ENCODE assay signal across 13 mouse cellular contexts in the genomic region with DNA sequence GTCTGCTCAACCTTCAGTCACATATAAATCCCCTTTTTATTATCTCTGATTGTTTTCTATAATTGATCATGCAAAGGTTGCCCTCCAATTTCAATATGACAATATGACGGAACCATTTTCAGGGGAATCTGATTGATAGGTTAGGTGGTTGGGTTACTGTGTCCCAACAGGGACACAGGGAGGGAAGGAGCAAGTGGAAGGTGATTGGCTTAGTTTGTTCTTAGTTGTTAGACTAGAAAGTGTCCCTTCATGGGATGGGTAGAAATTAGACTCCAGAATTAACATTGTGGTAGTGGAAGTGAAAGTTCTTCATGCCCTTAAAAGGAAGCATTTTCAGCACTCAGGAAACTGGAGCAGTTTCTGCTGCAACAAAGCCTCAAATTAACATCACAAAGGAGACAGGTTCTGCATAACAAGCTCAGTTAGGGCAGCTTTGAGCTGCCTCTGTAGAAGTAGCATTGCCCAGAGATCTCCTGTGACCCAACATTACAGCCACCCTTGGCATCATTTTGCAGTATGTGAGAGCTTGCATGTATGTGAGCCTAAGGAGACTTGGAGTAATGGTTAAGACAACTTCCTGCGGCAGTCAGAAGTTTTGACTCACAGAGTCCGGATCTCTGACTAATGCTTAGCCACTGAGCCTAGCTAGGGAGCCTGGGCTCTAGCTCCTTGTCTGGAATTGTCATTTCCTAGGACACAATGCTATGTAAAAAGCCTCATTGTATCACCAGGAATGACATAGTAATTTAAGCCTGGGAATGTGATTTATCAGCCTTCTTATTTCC.
DNase-seq lines count a peak whose midpoint lies in the region; ATAC-seq and TF ChIP-seq lines count a peak whose summit lies in the region.
"Had no signal": no experiment of that assay in that cellular context is flagged by ENCODE, and none has a peak within 500 bp of the region (broad histone marks: within the 10 kb centered on the region; RNA-seq: fewer than 3 reads in every experiment).

No protein-coding gene starts in this region.

- H3K4me2 ChIP-seq in neural tube, embryonic 11.5 days (ENCODE audit: low read depth) = no peak overlapping the region
- H3K4me2 ChIP-seq in neural tube, embryonic 15.5 days = no peak overlapping the region
- H3K4me2 ChIP-seq in intestine, postnatal 0 days (replicated peaks; ENCODE audit: low read depth) = no peak overlapping the region
- H3K4me2 ChIP-seq: limb, embryonic 13.5 days; neural tube, embryonic 13.5 days had no signal

- no peaks in the 10 kb centered on the region for H3K9me3 ChIP-seq in neural tube, embryonic 11.5 days (ENCODE audit: control insufficient read depth, low read length)
- peaks cover 4% of the 10 kb centered on the region; the same call in 1 of the 2 replicates for H3K9me3 ChIP-seq in neural tube, embryonic 15.5 days (replicated peaks)
- H3K9me3 ChIP-seq in intestine, postnatal 0 days (ENCODE audit: control insufficient read depth) = no peaks in the 10 kb centered on the region
- H3K9me3 ChIP-seq: limb, embryonic 13.5 days; neural tube, embryonic 13.5 days had no signal

- no peaks in the 10 kb centered on the region for H3K79me2 ChIP-seq in macrophage (ENCODE audit: inconsistent target)

- WGBS in neural tube, embryonic 11.5 days = 39% methylated on average over 3 of the region's 3 CpGs
- 34% methylated on average over 3 of the region's 3 CpGs for WGBS in neural tube, embryonic 15.5 days
- 38% methylated on average over 3 of the region's 3 CpGs for WGBS in macrophage (ENCODE audit: missing documents)
- WGBS in intestine, postnatal 0 days = 68% methylated on average over 3 of the region's 3 CpGs

- peak; percentile 50; the same call in 1 of the 2 replicates for ATAC-seq in neural tube, embryonic 11.5 days (ENCODE audit: insufficient read depth, low FRiP score, low TSS enrichment)
- no peak for ATAC-seq in neural tube, embryonic 15.5 days (ENCODE audit: low FRiP score)
- ATAC-seq in intestine, postnatal 0 days = no peak

- H3K4me3 ChIP-seq in neural tube, embryonic 11.5 days (ENCODE audit: low read depth, low read length) = no peak overlapping the region
- H3K4me3 ChIP-seq in neural tube, embryonic 15.5 days (replicated peaks) = no peak overlapping the region
- H3K4me3 ChIP-seq in macrophage (ENCODE audit: inconsistent target) = no peak overlapping the region
- no peak overlapping the region for H3K4me3 ChIP-seq in intestine, postnatal 0 days (ENCODE audit: low read depth, low read length)
- H3K4me3 ChIP-seq: limb, embryonic 13.5 days; neural tube, embryonic 13.5 days had no signal

- H3K27ac ChIP-seq in neural tube, embryonic 11.5 days (ENCODE audit: low read depth, low read length) = no peak overlapping the region
- H3K27ac ChIP-seq in neural tube, embryonic 15.5 days (replicated peaks) = no peak overlapping the region
- H3K27ac ChIP-seq in macrophage = peak overlapping the region; percentile 40
- H3K27ac ChIP-seq in intestine, postnatal 0 days (ENCODE audit: low read depth, low read length) = no peak overlapping the region
- H3K27ac ChIP-seq: limb, embryonic 13.5 days; neural tube, embryonic 13.5 days had no signal

- no peaks in the 10 kb centered on the region for H3K36me3 ChIP-seq in neural tube, embryonic 11.5 days (ENCODE audit: control insufficient read depth, insufficient read depth, low read length)
- H3K36me3 ChIP-seq in neural tube, embryonic 15.5 days = no peaks in the 10 kb centered on the region
- no peaks in the 10 kb centered on the region for H3K36me3 ChIP-seq in macrophage (ENCODE audit: inconsistent target)
- no peaks in the 10 kb centered on the region for H3K36me3 ChIP-seq in intestine, postnatal 0 days (ENCODE audit: control insufficient read depth, insufficient read depth)
- H3K36me3 ChIP-seq: limb, embryonic 13.5 days; neural tube, embryonic 13.5 days had no signal

- no peaks in the 10 kb centered on the region for H3K27me3 ChIP-seq in neural tube, embryonic 11.5 days (ENCODE audit: control insufficient read depth, insufficient read depth, low read length)
- no peaks in the 10 kb centered on the region for H3K27me3 ChIP-seq in neural tube, embryonic 15.5 days (replicated peaks)
- H3K27me3 ChIP-seq in intestine, postnatal 0 days (replicated peaks; ENCODE audit: control insufficient read depth, insufficient read depth, low read length) = no peaks in the 10 kb centered on the region
- H3K27me3 ChIP-seq: limb, embryonic 13.5 days; neural tube, embryonic 13.5 days had no signal

- no peak for TF ChIP-seq CTCF in intestine, postnatal 0 days (IDR thresholded peaks at IDR 0.05; ENCODE audit: low read depth)

- no peak overlapping the region for H3K9ac ChIP-seq in neural tube, embryonic 11.5 days (ENCODE audit: low read length)
- H3K9ac ChIP-seq in neural tube, embryonic 15.5 days (replicated peaks) = no peak overlapping the region
- no peak overlapping the region for H3K9ac ChIP-seq in intestine, postnatal 0 days (ENCODE audit: low read depth, low read length)
- H3K9ac ChIP-seq: limb, embryonic 13.5 days; neural tube, embryonic 13.5 days had no signal

- DNase-seq in embryo, embryonic 10.5 days (ENCODE audit: low spot score) = peak; percentile 33
- DNase-seq in embryo, embryonic 10 days (ENCODE audit: low spot score) = no peak
- peak; percentile 30 for DNase-seq in neural tube, embryonic 11.5 days (ENCODE audit: low spot score)
- DNase-seq in ovary, adult 18-20 months (ENCODE audit: low spot score) = no peak
- DNase-seq in kidney, postnatal 36 days = no peak
- DNase-seq: cerebellum, postnatal 25 days; kidney, adult 9 months; lung, postnatal 14 days had no signal

- no peaks in the 10 kb centered on the region for H3K4me1 ChIP-seq in neural tube, embryonic 11.5 days (ENCODE audit: control insufficient read depth, insufficient read depth, low read length)
- H3K4me1 ChIP-seq in neural tube, embryonic 15.5 days = no peaks in the 10 kb centered on the region
- H3K4me1 ChIP-seq in intestine, postnatal 0 days (replicated peaks; ENCODE audit: control insufficient read depth, insufficient read depth, low read length) = no peaks in the 10 kb centered on the region

Comparison
In these comparisons a context has a peak if more than half of its experiments do, and no peak if none do; other contexts are left out.
1. DNase-seq: peak in embryo, embryonic 10.5 days (single experiment) and neural tube, embryonic 11.5 days (single experiment); none in embryo, embryonic 10 days (single experiment), ovary, adult 18-20 months (single experiment) and kidney, postnatal 36 days (0 of 2).